Mouse (Mus musculus): Measurements from ENCODE around the gene Frmpd1.

Frmpd1 gene

DNA sequence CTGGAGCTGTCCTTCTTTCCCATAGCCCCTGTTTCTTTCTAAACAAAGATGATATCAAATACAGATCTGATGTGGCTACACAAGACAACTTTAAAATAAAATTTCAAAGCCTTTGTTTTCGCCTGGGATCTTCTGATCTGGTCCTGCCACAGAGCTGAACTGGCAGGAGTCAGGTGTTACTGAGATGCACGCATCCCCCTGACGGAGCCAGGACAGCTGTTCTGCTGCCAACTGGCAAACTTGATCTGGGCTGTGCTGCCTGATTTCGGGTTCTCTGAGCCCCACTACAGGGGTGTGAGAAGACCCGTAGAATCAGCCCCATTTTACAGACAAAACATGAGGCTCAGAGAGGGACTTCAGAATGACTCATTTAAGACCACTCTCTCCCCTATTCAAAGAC is 45.6 kb downstream of the Frmpd1 start:
- in situ Hi-C loops (cut with MboI; ENCODE audit: unreplicated experiment in 2 of 2), result no loop called here

DNA sequence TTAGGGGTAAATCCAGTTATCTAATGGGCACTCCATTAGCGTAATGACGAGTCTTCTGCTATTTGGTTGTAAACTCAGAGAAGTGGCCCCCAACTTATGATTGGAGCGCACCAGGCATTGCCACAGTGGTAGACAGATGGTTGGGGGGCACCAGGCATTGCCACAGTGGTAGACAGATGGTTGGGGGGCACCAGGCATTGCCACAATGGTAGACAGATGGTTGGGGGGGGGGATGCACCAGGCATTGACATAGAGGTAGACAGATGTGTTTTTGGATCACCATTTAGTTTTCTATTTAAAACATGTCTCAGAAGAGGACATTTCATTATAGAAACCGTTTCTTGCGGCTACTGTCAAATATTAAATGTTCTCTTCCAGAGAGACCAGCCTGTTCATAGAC is 53.6 kb downstream of the Frmpd1 start:
- in situ Hi-C loops (cut with MboI; ENCODE audit: unreplicated experiment in 2 of 2), result no loop called here

DNA sequence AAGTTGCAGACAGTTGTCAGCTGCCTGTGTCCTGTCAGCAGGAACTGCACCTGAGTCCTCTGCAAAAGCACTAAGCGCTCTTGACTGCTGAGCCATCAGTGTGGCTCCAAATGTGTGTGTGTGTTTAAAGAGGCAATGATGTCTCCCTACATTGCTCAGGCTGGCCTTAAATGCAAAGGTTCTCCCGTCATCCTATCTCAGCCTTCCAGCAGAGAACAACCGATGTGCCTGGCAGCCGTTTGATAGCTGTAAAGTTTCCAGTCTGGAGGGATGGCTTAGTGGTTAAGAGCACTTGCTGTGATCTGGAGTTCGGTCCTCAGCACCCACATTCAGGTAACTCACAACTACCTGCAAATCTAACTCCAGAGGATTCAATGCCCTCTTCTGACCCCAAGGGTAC is 56.7 kb downstream of the Frmpd1 start:
- in situ Hi-C loops (cut with MboI; ENCODE audit: unreplicated experiment in 2 of 2), result no loop called here

DNA sequence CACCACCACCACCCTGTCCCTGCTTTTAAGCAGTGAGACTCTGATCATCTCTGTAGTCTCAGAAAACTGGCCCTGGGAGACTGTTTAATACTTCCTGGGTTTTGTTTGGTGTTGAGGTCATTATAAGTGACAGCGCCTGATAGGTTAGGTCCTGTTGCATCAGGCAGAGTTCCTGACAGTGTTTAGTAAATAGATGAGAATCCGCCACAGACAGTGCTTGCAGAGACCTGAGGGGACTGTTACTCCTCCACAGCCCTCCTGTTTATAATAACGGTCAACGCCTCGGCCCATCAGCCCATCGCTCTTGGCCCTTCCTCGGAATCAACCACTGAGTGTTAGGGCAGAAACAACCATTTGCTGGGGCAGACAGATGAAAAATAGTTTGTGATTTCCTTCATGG is 57.5 kb downstream of the Frmpd1 start:
- in situ Hi-C loops (cut with MboI; ENCODE audit: unreplicated experiment in 2 of 2), result no loop called here

DNA sequence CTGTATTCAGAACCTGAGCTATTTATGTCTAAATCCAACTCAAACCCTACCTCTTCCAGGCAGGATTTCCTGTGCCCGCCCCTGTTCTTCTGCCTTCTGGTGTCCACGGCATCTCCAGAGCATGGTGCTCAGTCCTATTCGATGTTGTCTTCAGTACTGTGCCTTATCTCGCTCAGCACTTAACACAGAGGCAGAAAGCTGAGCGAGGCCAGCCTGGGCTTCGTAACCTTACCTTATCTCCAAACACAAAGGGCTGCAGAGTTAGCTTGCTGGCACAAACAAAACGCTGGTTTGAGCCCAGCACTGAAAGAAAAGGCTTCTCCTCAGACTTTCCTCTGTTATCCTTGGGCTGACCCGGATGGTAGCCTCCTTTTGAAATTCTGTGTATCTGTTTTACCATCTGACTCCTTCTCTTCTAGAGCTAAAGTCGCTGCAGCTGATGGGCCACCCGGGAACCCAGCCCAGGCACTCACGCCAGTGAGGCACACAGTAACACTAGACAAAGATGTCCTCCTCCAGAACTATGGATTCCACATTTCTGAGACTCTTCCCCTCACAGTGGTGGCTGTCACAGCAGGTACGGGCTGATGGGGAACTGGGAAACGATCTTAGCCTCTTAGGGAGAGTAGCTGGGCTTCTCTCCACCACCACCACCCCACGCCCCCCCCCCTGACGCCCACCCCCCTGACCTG is 58.7 kb downstream of the Frmpd1 start:
- in situ Hi-C loops (cut with MboI; ENCODE audit: unreplicated experiment in 2 of 2), result no loop called here

DNA sequence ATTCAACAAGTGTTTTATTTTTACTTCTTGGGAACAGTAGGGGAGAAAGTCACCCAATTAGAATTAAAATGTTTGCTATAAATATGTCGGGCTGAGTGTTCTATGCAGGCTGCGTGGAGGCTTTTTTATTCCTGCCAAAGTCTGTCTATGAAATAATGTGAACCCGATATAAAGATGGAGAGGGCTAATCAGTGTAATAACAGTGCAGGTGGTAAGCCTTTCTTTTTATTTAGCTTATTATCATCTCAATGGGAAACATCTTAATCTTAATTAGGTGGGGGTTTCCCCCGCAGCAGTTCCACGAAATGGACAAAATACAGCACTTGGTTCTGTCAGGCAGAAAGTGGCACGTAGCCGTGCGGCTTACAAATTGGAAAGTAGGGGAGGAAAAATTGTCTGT is 66.6 kb downstream of the Frmpd1 start:
- in situ Hi-C loops (cut with MboI; ENCODE audit: unreplicated experiment in 2 of 2), result no loop called here

DNA sequence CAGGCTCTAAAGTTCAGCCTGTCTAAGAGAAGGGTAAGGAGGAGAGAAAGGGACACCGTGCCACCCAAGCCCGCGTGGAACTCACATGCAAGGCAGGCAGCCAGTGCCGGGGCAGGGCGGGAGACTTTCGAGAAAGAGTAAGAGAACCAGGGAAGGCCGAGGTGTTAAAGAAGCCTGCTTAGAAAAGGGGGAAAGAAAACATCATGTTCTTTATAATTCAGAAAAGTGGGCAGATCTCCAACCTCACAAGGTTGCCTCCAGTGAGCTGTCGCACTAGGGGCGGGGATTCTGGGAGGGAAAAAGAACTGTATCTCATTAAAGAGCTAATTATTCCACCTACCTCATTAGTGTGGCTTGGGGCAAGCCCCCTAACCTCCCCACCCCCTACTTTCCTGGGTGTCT is 68.2 kb downstream of the Frmpd1 start:
- in situ Hi-C loops (cut with MboI; ENCODE audit: unreplicated experiment in 2 of 2), result no loop called here

DNA sequence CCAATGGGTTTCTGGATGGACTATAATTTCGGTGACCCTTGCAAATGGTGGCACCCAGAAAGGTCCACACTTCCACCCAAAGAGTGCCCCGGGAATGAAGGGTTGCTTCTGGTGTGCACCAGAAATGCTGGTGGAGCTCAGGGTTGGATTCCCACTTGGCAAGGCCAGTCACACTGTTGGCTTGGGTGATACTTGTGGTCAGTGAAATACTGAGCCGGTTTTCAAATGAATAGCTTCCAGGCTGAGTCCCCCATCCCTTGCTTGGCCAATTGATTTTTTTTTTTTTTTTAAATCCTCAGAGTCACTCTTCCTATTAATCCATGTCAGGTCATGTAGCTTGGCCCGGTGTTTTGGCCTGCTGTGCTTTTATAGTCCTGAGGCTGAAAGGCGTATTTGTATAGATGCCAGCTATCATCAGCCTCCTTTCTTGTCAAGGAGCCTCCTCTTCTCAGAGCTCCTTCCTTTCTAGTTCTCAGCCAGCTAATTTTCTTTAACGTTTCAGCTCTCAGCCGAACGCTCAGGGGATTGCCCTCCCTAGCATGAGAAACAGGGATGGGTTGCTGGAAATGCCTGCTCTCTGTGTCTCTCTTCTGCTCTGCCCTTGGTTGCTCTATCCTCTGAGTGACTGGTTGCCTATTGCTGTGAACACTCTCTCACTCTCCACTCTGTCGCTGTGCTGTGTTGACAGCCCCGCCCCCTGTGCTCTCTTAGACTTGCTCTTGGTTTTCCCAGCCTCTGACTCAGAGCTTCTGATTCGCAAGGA is 69.3 kb downstream of the Frmpd1 start:
- in situ Hi-C loops (cut with MboI; ENCODE audit: unreplicated experiment in 2 of 2), result no loop called here

DNA sequence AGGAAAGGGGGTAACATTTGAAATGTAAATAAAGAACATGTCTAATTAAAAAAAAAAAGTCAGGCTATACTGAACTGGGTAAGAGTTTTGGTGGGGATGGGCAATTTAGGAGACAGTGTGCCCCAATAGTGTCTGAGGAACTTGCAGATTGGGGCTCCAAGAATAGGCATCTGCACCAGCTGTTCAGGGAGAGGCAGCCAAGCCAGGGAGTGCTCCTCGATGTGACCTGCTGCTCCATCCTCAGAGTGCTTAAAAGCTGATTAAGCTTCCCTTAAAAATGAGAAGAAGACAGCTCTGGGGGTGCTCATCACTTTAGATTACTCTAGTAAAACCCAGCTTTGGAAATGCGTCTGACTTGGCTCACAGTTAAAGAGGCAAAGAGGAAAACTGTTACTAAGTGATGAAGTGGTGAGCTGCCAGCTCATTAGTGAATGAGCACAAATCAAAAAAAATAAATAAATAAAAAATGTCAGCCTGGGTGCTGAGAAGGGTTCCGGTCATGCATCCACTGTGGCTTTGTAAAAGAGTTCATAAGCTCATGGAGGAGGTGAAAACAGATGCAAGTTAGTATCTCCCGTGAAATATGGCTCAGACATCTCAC is 74.7 kb downstream of the Frmpd1 start:
- in situ Hi-C loops (cut with MboI; ENCODE audit: unreplicated experiment in 2 of 2), result no loop called here

DNA sequence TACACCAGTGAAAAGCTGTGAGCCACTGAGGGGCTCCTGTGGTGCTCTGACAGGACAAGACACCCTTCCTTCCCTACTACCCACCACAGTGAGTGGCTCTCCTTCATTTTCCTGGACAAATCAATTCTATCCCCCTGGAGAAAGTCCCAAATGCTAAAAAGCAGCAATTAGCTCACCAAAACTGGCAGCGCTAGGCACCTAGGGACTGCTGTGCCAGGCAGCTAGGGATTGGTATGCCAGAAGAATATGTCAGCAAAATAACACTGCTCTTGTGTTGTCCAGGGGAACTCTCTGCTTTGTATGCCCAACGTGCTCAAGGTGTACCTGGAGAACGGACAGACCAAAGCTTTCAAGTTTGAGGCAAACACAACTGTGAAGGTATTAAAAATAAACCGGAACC is 76.9 kb downstream of the Frmpd1 start:
- in situ Hi-C loops (cut with MboI; ENCODE audit: unreplicated experiment in 2 of 2), result no loop called here

DNA sequence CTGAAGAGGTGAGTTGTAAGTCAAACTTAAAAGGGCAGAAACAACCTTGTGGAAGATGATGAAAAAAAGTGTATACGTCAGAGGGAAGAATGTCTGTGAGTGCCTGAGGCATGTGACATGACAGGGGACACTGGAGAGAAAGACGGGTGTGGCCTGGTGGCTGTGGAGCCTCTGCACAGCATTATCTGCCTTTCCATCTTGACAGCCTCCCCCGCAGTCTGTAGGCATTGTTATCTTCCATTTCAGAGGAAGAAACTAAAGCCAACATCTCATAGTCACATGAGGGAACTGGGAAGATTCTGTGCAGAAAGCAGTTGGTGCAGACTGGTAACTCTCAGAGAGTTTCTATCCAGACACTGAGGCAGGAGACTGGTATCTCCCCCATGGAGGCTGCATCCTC is 83.2 kb downstream of the Frmpd1 start:
- in situ Hi-C loops (cut with MboI; ENCODE audit: unreplicated experiment in 2 of 2), result no loop called here

DNA sequence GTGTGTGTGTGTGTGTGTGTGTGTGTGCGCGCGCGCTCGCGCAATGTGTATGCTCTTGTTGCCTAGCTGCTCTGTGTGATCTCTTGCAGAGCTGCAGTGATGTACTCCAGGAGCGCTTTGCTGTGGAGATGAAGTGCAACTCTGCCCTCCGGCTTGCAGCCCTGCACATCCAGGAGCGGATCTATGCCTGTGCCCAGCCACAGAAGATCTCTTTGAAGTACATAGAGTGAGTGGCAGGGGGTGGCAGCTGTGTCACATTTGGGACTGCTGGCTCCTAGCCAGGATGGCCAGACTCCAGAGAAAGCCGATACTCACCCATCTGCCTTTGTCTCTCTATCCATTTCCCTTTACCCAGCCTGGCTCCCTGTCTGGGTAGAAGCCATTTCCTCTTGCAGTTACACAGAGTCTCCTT is 86.4 kb downstream of the Frmpd1 start:
- in situ Hi-C loops (cut with MboI; ENCODE audit: unreplicated experiment in 2 of 2), result loop anchor here in 1 of 2 experiments (10.0 kb wide), 1 partner anchor 606 kb away; no protein-coding TSS in a partner anchor

DNA sequence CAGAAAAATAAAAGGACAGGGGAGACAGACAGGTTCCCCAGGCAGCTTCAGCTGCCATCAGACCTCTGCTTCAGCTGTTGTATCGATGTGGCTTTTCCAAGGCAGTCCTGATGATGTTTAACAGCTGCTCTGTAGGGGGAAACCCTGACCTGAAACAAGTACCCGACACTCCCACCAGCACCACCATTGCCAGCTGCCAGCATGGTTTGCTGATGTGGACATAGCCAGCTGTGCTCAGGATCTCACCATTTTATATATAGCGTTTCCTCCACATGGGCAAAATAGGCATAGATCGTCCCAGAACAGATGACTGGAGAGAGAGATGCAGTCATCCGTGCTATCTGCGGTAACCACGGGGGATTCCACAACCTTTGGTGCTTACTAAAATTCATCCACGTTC is 91.1 kb downstream of the Frmpd1 start:
- in situ Hi-C loops (cut with MboI; ENCODE audit: unreplicated experiment in 2 of 2), result loop anchor here in 1 of 2 experiments (10.0 kb wide), 1 partner anchor 611 kb away; no protein-coding TSS in a partner anchor

DNA sequence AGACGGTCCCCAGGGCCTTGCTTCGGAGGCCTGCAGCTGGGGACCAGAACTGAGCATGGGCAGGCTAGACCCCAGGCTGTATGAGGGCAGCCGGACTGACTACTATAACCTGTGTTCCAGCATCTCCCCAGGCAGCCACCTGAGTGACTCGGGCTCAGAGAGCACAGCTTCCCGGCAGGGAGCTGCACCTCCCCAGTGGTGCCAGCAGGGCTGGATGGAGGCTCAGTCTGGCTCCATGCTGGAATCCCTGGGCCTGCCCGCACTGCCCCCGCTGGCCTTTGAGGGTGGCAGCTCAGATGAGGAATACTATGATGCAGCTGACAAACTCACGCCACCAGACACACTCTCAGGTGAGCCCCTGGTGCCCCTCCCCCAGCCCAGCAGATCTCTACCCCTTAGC is 94.6 kb downstream of the Frmpd1 start:
- in situ Hi-C loops (cut with MboI; ENCODE audit: unreplicated experiment in 2 of 2), result loop anchor here in 1 of 2 experiments (10.0 kb wide), 1 partner anchor 614 kb away; no protein-coding TSS in a partner anchor

DNA sequence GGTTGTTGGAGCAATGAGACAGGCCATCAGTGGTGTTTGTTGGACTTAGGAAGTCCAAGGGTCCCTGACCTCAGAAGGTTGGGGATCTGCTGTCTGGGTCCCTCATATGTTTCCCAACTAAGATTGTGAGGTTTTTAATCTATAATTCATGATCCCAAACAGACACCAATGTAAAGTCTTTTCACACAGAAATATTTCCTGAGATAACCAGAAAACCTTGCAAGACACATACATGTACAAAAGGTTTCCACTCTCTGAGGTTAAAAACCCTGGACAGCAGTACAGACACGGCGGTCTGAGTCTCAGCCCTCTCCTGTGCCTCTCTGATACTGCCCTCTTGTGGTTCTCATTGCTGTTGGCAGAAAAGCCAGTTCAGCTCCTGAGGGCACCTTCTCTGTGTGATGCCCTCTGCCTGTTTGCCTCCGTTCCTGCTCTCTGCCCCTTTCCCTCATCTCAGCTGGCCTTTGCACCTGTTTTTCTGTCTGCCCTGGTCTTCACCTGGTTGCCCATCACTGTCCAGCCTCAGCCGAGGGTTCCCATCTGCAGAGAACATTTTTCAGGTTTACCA is 95.4 kb downstream of the Frmpd1 start:
- in situ Hi-C loops (cut with MboI; ENCODE audit: unreplicated experiment in 2 of 2), result loop anchor here (5.0 to 10.0 kb wide), 12 partner anchors 118 to 955 kb away; partner anchors contain the start of genes Polr1e (in 2 of the 2), Tomm5 (in 2 of the 2) and Shb (in 1 of the 2)

DNA sequence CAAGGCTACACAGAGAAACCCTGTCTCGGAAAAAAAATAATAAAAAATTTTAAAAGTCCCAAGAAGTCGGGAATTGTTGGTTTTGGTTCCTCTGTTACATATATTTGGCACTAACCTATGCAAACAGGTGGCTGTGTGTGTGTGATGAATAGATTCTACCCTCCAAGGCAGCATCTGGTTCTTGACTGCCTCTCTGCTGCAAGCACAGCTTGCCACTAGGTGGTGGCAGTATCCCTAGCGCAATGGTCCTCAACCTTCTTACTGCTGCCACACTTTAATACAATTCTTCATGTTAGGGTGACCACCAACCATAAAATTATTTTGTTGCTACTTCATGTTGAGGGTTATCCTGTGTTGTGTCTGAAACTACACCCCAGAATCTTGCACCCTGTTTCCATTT is 101.6 kb downstream of the Frmpd1 start:
- in situ Hi-C loops (cut with MboI; ENCODE audit: unreplicated experiment in 2 of 2), result loop anchor here (5.0 to 10.0 kb wide), 8 partner anchors 128 to 962 kb away; partner anchors contain the start of gene Shb (in 1 of the 2)

DNA sequence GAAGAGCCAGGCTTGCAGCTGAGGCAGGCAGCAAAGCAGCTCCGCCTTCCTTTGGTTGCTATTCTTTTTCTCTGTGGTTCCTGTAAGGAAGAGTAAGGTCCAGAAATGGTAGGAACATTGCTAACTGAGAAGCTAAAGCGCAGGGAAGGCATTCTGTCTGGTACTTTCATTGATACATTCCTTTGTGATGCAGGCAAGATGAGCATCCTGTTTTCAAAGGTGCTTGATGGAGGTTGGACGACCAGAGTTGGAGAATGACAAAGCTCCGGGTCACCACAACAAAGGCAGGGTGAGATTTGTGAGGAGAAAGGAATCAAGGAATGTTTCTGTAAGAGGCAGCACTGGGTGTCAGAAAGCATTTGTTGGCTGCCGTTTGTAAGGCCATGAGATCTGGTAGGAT is 103.2 kb downstream of the Frmpd1 start:
- in situ Hi-C loops (cut with MboI; ENCODE audit: unreplicated experiment in 2 of 2), result loop anchor here (5.0 to 10.0 kb wide), 8 partner anchors 127 to 963 kb away; partner anchors contain the start of gene Shb (in 1 of the 2)

DNA sequence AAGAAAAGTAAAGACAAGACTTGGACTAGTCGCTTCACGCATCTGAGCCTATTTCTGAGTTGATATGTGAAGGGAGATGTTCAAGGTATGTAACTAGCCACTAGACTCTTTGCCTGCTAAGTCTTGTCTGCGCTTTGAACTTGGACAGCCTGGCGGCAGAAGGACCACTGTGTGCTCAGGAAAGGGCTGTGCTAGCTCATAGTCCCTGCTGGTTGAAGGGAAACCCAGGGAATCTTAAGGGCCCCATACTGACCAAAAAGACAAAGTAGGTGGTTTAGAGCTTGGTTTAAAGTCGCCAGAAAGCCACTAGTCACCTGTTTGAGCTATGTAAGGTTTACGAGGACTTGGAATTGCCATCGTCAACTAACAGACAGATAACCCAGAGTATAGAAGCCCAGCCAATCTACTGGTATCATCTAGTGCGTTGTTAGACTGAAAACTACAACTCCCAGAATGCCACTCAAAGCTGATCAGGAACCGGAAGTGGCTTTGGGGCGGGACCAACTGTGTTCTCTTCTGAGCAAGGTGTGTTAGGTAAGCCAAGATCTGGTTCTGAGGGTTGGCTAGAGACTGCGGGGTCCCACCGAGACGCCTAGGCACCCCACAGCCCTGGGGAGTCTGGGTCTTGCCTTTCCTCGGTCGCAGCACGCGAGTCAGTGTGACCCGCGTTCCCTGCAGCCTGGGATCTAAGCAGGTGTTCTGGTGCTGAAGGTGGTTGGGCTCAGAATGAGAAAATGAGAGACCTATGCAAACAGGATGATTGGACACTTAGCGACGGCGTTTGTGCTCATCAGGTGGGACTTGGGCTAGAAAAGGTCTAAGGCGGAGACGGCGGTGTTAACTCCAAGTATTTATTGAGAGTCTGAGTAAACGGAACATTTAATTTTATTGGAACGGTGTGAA is 112.2 kb downstream of the Frmpd1 start, which contains the start of gene Trmt10b:
TSS of gene Trmt10b (plus strand) at position 466 of the 903 bp plus-strand sequence.
- in situ Hi-C loops (cut with MboI; ENCODE audit: unreplicated experiment in 2 of 2), result no loop called here

DNA sequence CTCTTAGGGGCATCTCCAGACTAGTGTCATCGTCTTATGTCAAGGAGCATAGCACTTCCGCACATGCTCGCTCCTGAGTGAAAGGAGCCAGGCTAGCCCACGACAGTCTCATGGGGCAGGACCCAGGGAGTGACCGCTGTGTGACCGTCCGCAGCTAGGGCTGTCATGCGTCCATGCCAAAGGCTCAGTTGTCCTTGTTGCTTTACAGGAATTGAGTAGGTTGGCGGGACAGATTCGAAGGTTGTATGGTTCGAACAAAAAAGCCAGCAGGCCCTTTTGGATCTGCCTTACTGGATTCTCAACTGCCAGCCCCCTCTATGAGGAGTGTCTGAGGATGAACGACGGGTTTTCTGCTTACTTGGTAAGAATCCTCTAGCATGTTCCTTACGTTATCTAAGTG is 120.9 kb downstream of the Frmpd1 start:
- in situ Hi-C loops (cut with MboI; ENCODE audit: unreplicated experiment in 2 of 2), result loop anchor here in 1 of 2 experiments (25.0 kb wide), 1 partner anchor 232 kb away; the partner anchor contains the start of gene Shb

DNA sequence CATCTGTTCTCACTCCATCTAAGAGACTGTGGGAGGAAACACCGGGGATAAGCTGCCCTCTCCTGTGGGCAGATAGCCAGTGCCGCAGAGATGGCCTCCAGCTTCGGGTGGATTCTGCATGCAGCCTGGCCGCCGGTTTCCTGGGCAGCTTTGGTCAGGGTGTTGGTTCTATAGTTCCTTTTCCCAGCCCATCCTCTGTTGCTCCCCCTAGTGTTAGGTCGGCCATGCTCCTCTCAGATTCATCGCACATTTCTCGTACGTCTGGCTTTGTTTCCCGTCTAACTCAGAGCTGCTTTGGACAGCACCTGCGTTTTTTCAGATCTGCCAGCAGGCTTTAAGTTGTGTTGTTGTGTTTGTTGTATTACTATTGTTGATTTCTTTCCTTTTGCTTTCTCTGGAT is 123.4 kb downstream of the Frmpd1 start:
- in situ Hi-C loops (cut with MboI; ENCODE audit: unreplicated experiment in 2 of 2), result loop anchor here in 1 of 2 experiments (25.0 kb wide), 1 partner anchor 229 kb away; the partner anchor contains the start of gene Shb
